Mouse (Mus musculus) cerebellum, postnatal 25 days (tissue): Measurements from ENCODE around the gene Pxdc1.

Experiments used
- DNase-seq, 2 experiments: peaks; one replicate each; pipeline ENCODE4 v3.0.0; 2021; ENCODE audit warnings: mixed read lengths in 2 of 2

The Pxdc1 gene

GRCm38 (mm10) chr13:34653391-34653790 lies at the start of gene Pxdc1:
TSS of gene Pxdc1 (minus strand) at chr13:34653486.
- DNase-seq: peak in 1 of 2 experiments; percentile 14

- no peak for DNase-seq
These were observed 47.3 kb upstream of the Pxdc1 start for GRCm38 (mm10) chr13:34700630-34701029.

GRCm38 (mm10) chr13:34700091-34700490 lies 46.8 kb upstream of the Pxdc1 start:
- DNase-seq: no peak

GRCm38 (mm10) chr13:34696734-34697332 lies 43.5 kb upstream of the Pxdc1 start:
- no peak for DNase-seq

GRCm38 (mm10) chr13:34693111-34693510 lies 39.8 kb upstream of the Pxdc1 start:
- DNase-seq: no peak

GRCm38 (mm10) chr13:34691049-34691448 lies 37.8 kb upstream of the Pxdc1 start:
- DNase-seq: no peak

- no peak for DNase-seq
These were observed 31.9 kb upstream of the Pxdc1 start for GRCm38 (mm10) chr13:34685008-34685765.

GRCm38 (mm10) chr13:34683762-34684488 lies 30.6 kb upstream of the Pxdc1 start:
- no peak for DNase-seq

GRCm38 (mm10) chr13:34683270-34683669 lies 30.0 kb upstream of the Pxdc1 start:
- no peak for DNase-seq

GRCm38 (mm10) chr13:34676507-34676906 lies 23.2 kb upstream of the Pxdc1 start:
- no peak for DNase-seq

- no peak for DNase-seq
These were observed 22.6 kb upstream of the Pxdc1 start for GRCm38 (mm10) chr13:34675847-34676383.

GRCm38 (mm10) chr13:34673354-34673753 lies 20.1 kb upstream of the Pxdc1 start:
- DNase-seq: no peak

- no peak for DNase-seq
These were observed 16.9 kb upstream of the Pxdc1 start for GRCm38 (mm10) chr13:34669919-34670865.

- DNase-seq: no peak
These were observed 13.9 kb upstream of the Pxdc1 start for GRCm38 (mm10) chr13:34667197-34667596.

GRCm38 (mm10) chr13:34665074-34665473 lies 11.8 kb upstream of the Pxdc1 start:
- DNase-seq: no peak

GRCm38 (mm10) chr13:34663762-34664161 lies 10.5 kb upstream of the Pxdc1 start:
- DNase-seq: no peak

- DNase-seq: no peak
These were observed 6.2 kb upstream of the Pxdc1 start for GRCm38 (mm10) chr13:34659507-34659906.

GRCm38 (mm10) chr13:34656351-34656750 lies 3.1 kb upstream of the Pxdc1 start:
- no peak for DNase-seq

GRCm38 (mm10) chr13:34652353-34653241 lies 689 bp downstream of the Pxdc1 start:
- DNase-seq: peak; percentile 27 to 41

- DNase-seq: peak in 1 of 2 experiments; percentile 27
These were observed 1.3 kb downstream of the Pxdc1 start for GRCm38 (mm10) chr13:34652016-34652352.

- DNase-seq: peak in 1 of 2 experiments; percentile 11
These were observed 1.8 kb downstream of the Pxdc1 start for GRCm38 (mm10) chr13:34651474-34651991.
